Mouse (Mus musculus): ENCODE measurements around the gene Rplp2. TPM values are rescaled to one million over a fixed set of nuclear protein-coding genes. Genes with fewer than 3 reads are reported as not detected.

Rplp2 gene
- polyA plus RNA-seq (2015; fragmentation: Nextera tagmentation; extraction: Ambion mirVana): 941 and 958 TPM in 2 replicates

DNA sequence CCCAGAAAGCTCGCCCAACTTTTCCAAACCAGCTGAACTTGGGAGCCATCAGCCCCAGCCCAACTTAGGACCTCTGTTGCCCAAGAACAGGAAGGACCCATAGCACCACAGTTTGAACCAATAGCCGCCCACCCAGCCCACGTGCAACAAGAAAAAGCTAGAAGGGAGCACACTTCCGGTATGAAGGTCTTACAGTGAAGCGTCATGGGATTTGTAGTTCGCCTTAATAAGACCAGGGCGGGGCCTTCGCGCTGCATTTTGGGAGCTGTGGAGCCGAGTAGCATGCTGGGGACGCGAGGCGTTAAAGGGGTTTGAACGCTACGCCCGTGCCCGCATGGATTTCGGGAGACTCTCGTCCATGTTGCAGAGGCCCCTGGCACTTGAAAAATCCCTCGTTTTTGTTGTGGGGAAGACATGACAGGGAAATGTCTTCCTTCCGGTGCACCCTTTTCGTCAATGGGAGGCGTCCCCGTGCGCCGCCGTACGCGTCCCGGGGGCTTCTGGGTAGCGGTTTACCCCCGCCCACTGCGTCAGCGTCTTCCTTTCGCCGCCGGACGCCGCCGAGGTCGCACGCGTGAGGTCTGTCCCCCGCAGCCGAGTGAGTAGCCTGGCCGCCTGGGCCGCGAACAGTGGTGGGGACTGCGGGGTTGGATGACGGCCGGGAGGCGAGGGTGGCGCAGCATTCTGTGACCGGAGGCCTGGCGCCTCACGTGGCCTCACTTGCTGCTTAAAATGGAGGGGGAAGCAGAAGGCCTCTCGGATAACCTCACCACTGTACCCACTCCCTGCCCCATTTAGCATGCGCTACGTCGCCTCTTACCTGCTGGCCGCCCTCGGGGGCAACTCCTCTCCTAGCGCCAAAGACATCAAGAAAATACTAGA, at the start of gene Rplp2:
Rplp2 (plus strand) TSS at position 261 of the 882 bp plus-strand sequence.

DNA sequence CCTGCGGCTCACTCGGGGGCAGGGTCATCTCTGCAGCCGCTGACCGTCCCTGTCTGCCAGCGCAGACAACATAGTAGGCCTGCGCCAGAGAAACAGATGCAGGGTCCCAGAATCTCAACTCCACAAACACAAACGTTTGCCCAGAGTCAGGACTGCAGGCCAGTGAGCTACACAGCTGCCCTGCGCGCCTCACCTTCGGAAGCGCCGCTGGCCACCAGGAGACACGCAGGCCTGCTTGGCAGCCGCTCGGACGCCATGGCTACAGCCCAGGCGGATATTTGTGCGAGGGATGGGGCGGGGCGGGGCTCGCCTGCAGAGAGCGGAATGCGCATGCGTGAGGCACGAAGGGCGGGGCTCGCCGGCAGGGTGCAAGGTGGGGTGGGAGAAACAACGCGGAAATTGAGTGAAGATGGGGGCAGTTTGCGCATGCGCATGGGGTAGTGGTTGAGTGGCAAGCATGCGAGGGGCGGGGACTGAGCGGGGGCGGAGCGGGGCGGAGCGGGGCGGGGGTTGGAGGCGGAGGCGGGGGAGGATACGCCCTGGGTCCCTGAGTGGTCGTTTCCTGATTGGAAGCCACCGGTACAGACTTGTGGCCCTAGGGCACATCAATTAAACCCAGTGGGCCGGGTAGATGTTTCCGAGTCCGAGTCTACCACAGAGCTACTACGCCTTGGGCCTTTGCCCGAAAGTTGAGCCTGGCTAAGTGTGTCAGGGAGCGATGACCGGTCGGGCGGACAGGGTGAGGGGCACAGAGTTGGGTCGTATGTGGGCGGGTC, 33.2 kb upstream of the Rplp2 start, which contains the start of gene Gatd1:
Gatd1 (minus strand) TSS at position 328 of the 776 bp plus-strand sequence.

DNA sequence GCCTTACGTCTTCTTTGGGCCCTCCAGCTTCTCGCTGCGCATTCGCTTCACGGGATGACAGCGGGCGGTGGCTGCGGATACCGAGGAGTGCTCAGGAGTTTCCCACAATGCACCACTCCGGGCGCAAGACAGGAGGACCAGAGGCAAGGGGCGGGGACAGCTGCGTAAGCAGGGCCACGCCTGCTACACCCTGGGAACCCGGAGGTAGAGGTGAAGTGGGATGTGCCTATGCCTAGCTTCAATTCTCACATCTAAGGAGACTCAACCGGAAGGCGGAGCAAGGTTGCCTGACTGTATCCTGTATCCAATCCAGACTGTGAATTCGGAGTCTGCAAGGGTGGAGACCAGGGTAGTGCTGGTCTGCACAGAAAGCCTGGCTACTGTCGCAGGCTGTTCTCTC, 17.9 kb upstream of the Rplp2 start, which contains the start of gene Cend1:
Cend1 (minus strand) TSS at position 182 of the 400 bp plus-strand sequence.

DNA sequence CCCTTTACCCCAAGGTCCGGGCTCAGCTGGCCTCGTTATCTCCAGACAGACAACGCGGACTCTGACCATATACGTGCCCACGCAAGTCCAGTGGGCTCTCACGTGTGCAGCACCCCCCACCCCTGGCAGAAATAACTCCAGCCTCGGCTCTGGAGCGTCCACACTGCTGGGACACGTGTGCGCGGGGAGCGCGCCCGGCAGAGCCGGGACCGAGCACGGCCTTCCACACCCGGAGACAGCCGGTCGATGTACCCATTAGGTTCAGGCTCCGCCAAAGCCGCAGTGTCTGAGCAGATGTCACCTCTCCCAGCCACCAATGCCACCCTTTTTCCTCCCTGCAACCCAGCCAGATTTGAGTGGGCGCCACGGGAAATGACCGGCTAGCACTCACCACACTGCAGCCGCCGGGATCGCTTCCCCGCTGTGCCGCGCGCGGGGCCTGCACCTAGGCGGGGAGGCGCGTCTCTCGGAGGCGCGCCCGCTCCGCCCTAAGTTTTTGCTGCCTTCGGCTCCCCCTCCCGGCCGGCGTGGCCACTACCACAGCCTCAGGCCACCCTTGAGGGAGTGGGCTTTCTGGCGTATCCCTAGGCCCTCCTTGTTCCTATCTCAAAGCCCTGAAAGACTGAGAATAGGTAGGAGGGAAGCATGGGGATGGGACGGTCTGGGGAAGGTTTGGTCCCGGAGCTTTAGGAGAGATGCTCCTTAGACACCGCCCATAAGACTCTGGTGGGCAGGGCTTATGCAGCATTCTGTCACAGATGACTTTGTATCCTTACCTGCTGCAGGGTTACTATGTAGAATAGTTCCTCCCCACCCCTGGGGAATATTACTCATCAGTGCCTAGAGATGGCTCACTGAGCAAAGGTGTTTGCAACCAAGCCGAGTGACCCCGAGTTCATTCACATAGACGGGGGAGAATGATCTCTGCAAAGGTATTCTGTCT, 9.7 kb upstream of the Rplp2 start, which contains the start of gene Slc25a22:
Slc25a22 (minus strand) TSS at position 715 of the 943 bp plus-strand sequence.

DNA sequence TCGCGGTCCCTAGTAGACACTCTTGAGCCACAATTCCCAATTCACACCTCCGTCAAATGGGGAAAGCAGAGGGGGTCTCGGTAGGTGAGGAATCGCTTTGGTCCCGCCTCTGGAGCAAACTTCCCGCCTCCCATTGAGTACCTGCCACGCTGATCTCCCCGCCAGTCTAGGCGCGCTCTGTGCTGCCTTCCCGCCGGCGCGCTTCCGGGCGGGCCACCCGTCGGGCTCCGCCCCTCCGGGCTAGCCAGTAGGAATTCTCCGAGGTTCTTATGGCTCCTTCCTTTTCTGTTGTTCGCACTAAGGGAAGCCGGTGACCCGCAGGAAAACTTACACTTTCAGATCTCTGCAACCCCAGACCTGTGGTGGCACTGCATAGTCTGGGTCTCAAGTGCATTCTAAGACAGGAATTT, 3.3 kb upstream of the Rplp2 start, which contains the start of gene Pidd1:
Pidd1 (minus strand) TSS at position 198 of the 410 bp plus-strand sequence.

DNA sequence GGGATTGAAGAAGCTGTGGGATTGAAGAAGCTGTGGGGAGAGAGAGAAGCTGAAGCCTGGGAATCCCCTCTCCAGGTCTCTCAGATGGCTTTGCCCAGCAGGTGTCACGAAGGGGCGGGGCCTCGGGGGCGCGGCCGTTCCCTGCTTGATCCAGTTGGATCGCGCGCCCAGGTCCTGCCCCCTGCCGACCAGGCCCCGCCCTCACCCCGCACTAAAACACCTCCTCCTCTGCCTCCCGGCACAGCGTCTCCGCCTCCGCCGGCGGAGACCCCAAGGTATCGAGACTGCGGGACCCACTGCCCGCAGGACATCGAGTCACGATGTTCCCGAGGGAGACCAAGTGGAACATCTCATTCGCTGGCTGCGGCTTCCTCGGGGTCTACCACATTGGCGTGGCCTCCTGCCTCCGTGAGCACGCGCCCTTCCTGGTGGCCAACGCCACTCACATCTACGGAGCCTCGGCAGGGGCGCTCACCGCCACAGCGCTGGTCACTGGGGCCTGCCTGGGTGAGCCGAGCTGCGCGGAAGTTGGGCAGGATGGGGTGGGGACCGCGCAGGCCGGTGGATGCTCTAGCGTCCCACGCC, 7.9 kb downstream of the Rplp2 start, which contains the start of gene Pnpla2:
Pnpla2 (plus strand) TSS at position 232 of the 585 bp plus-strand sequence.

DNA sequence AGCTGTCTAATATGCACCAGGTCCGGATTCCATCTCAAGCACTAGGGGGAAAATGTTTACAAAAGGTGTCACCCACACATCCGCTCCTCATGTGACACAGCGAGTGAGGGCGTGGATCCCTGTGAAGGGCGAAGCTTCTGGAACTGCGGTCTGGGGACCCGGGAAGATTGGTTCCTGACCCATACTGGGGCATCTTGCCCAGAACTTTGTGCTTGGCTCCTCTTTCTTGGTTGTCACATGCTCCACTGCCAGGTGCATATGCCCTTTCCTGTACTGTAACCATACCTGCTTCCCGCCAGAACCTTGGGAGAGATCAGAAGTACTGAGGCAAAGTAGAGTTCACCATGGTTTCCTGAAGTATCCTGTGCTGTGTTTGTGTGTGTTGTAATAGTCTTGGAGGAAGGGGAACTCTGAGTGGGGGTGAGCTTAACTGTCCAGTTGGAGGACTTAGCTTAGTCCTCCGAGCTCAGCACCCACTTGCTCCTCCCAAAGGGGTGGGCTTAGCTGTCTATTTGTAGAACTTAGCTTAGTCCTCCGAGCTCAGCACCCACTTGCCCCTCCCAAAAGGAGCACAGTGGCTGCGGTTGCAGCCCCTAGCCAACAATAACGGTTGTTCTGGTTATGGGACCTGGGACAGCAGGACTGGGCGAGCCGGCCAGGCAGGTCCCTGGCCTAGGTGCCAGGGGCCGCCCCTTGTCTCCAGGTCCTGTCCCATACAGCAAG, 13.4 kb downstream of the Rplp2 start, which contains the start of gene Cracr2b:
Cracr2b (plus strand) TSS at position 704 of the 723 bp plus-strand sequence.

DNA sequence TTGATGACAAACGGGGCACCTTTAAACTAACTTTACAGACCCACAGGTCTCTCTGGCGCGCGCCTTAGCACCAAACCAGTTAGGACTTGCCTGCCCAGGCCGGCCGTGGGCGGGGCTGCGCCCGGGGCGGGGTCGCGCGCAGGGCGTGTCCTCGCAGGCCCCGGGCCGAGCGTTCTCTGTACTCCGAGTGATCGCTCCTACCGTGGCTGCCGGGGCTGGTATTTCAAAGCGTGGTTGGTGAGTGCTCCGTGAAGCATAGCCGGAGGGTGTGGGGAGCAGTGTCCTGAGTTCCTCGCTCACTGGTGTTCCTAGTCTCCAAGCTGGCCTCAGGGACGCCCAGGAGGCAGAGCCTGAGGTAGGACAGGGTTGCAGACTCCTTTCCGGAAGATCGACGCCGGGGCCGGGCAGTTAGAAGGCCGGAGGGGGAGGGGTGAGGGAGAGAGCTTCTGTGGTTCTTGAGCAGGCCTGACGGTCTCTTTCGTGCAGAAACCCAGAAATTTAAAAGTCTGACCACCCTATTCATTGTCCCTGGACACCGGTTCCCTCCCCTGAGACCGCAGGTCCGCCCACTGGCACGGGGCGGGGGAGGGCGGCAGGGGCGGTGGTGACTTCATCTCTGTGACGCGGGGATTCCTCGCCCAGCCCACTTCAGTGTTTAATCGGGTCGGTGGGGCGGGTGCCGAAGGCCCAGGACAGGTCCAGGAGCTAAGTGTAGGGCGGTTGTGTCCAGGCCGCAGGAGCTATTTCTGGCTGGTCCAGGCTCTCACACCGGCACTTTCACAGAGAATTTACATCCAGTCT, 20.3 kb downstream of the Rplp2 start, which contains the start of gene Cd151:
Cd151 (plus strand) TSS at position 163 of the 801 bp plus-strand sequence.

DNA sequence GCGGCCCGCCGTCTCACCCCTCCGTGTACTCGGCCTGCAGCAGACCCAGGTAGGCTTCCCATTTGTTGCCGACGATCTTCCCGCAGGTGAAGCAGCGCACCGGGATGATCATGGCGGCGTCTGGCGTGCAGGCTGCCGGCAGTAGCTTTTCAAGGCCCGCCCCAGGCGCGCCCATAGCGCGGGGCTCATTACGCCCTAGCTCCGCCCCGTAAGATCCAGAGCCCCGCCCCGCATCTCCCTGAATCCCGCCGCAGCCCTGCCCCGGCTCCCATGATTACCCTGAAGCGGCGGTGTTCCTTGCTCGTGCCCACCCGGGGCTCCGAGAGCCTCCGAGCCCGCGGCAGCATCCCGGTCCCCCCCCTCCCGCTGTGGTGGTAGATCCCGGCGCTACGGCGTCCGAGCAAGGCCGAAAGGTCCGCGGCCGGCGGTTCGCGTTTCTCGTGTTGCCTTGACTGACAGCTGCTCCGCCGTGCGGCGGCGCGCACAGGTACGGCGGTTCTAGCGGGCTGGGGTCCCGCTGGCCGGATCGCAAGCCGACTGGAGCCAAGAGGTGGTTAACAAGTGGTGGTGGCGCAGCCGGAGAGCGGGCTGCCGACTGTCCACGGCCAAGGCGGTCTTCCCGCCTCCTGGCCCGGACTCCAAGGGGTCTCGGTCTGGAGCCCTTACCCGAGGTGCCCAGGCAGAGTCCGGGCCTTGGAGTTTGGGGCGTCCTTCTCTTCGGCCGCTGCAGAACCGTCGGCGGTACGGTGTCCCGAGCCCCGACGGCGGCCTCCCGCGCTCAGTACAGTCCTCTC, 28.0 kb downstream of the Rplp2 start, which contains the start of the genes Polr2l and Tspan4:
Polr2l (minus strand) TSS at position 122 of the 794 bp plus-strand sequence.
Tspan4 (plus strand) TSS at position 230 of the 794 bp plus-strand sequence.

Other genes with a start within 250 kb of the Rplp2 start
- 0.18 TPM in 1 of 2 replicates, not detected in the other for gene Lmntd2, start 233.3 kb upstream of the Rplp2 start, polyA plus RNA-seq (2015; fragmentation: Nextera tagmentation; extraction: Ambion mirVana)
- gene Rassf7, start 231.5 kb upstream of the Rplp2 start, polyA plus RNA-seq (2015; fragmentation: Nextera tagmentation; extraction: Ambion mirVana): 26.0 and 26.8 TPM in 2 replicates
- 18.7 and 20.2 TPM in 2 replicates for gene Phrf1, start 218.6 kb upstream of the Rplp2 start, polyA plus RNA-seq (2015; fragmentation: Nextera tagmentation; extraction: Ambion mirVana)
- gene Irf7, start 180.9 kb upstream of the Rplp2 start, polyA plus RNA-seq (2015; fragmentation: Nextera tagmentation; extraction: Ambion mirVana): 7.6 and 9.4 TPM in 2 replicates
- gene Cdhr5, start 170.6 kb upstream of the Rplp2 start, polyA plus RNA-seq (2015; fragmentation: Nextera tagmentation; extraction: Ambion mirVana): 1.9 and 2.4 TPM in 2 replicates
- gene Sct, start 168.2 kb upstream of the Rplp2 start, polyA plus RNA-seq (2015; fragmentation: Nextera tagmentation; extraction: Ambion mirVana): 7.2 and 11.2 TPM in 2 replicates
- gene Drd4, start 155.4 kb upstream of the Rplp2 start, polyA plus RNA-seq (2015; fragmentation: Nextera tagmentation; extraction: Ambion mirVana): 0.23 and 0.56 TPM in 2 replicates
- gene Deaf1, start 119.7 kb upstream of the Rplp2 start, polyA plus RNA-seq (2015; fragmentation: Nextera tagmentation; extraction: Ambion mirVana): 30.0 and 33.3 TPM in 2 replicates
- 21.3 and 21.5 TPM in 2 replicates for gene Tmem80, start 119.6 kb upstream of the Rplp2 start, polyA plus RNA-seq (2015; fragmentation: Nextera tagmentation; extraction: Ambion mirVana)
- 2.2 and 2.4 TPM in 2 replicates for gene Eps8l2, start 108.5 kb upstream of the Rplp2 start, polyA plus RNA-seq (2015; fragmentation: Nextera tagmentation; extraction: Ambion mirVana)
- gene Taldo1, start 55.2 kb upstream of the Rplp2 start, polyA plus RNA-seq (2015; fragmentation: Nextera tagmentation; extraction: Ambion mirVana): 210 and 316 TPM in 2 replicates
- 25.7 and 27.1 TPM in 2 replicates for gene Gatd1, start 33.2 kb upstream of the Rplp2 start, polyA plus RNA-seq (2015; fragmentation: Nextera tagmentation; extraction: Ambion mirVana)
- gene Cend1, start 17.9 kb upstream of the Rplp2 start, polyA plus RNA-seq (2015; fragmentation: Nextera tagmentation; extraction: Ambion mirVana): 0.40 and 0.59 TPM in 2 replicates
- gene Slc25a22, start 9.5 kb upstream of the Rplp2 start, polyA plus RNA-seq (2015; fragmentation: Nextera tagmentation; extraction: Ambion mirVana): 15.8 and 17.3 TPM in 2 replicates
- 1.2 and 1.8 TPM in 2 replicates for gene Pidd1, start 3.3 kb upstream of the Rplp2 start, polyA plus RNA-seq (2015; fragmentation: Nextera tagmentation; extraction: Ambion mirVana)
- gene Pnpla2, start 7.8 kb downstream of the Rplp2 start, polyA plus RNA-seq (2015; fragmentation: Nextera tagmentation; extraction: Ambion mirVana): 249 and 404 TPM in 2 replicates
- gene Cracr2b, start 13.7 kb downstream of the Rplp2 start, polyA plus RNA-seq (2015; fragmentation: Nextera tagmentation; extraction: Ambion mirVana): 13.8 and 15.2 TPM in 2 replicates
- gene Cd151, start 20.0 kb downstream of the Rplp2 start, polyA plus RNA-seq (2015; fragmentation: Nextera tagmentation; extraction: Ambion mirVana): 18.0 and 21.8 TPM in 2 replicates
- 45.8 and 47.8 TPM in 2 replicates for gene Polr2l, start 27.8 kb downstream of the Rplp2 start, polyA plus RNA-seq (2015; fragmentation: Nextera tagmentation; extraction: Ambion mirVana)
- 43.1 and 47.4 TPM in 2 replicates for gene Tspan4, start 27.9 kb downstream of the Rplp2 start, polyA plus RNA-seq (2015; fragmentation: Nextera tagmentation; extraction: Ambion mirVana)
- 18.9 and 22.1 TPM in 2 replicates for gene Chid1, start 92.5 kb downstream of the Rplp2 start, polyA plus RNA-seq (2015; fragmentation: Nextera tagmentation; extraction: Ambion mirVana)
- 34.8 and 39.4 TPM in 2 replicates for gene Ap2a2, start 114.8 kb downstream of the Rplp2 start, polyA plus RNA-seq (2015; fragmentation: Nextera tagmentation; extraction: Ambion mirVana)
- gene Muc6, start 207.9 kb downstream of the Rplp2 start, polyA plus RNA-seq (2015; fragmentation: Nextera tagmentation; extraction: Ambion mirVana): 0.08 and 0.09 TPM in 2 replicates
- gene Muc2, start 243.0 kb downstream of the Rplp2 start, polyA plus RNA-seq (2015; fragmentation: Nextera tagmentation; extraction: Ambion mirVana): 0.10 TPM in 1 of 2 replicates, not detected in the other

Measured in skeletal muscle tissue, postnatal 0 days (tissue).